Mouse (Mus musculus): ENCODE measurements around the gene Bzw1. TPM values are rescaled to one million over a fixed set of nuclear protein-coding genes. Genes with fewer than 3 reads are reported as not detected.
A peak's percentile ranks its signal among the peaks of the same experiment; 100 is the strongest.
"Not testable (repeated sequence)": the region's sequence is repeated elsewhere in the genome, so short reads cannot be mapped to it uniquely, and the experiment has no call there.

Gene Bzw1
- 10 to 100 TPM; 62.7 to 75.9 TPM for total RNA-seq (2021)

DNA sequence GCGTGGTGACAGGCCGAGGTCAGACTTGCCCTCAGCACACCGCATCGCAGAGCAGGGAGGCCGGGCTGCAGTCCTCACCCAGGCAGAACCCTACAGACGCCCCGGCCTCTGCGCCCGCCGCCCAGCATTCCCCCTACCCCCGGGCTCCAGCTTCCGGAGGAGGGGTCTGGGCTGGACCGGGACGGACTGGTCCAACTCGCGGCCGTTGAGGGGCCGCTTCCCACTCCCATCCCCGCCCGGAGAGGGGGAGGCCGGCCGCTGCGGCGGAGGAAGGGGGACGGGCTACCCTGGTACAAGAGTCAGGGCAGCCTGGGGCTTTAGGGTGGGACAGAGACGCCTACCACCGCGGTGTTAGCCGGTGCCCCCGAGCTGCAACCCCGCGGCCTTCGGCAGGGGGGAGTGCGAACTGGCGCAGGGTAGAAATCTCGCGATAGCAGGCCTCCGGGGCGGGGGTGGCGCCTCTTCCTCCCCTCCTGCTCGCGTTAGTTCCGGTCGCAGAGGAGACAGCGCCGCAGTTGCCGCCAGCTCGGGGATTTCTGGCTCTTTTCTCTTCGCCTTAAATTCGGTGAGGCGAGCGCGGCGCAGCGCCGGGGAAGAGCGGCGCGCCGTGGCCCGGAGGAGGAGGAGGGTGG, at the start of gene Bzw1:
Gene Bzw1, plus strand, starts transcription at position 247 of the 632 bp plus-strand sequence.
- intact Hi-C loops (cut with DNase I), result no loop called here
- peak; percentile 90 for DNase-seq (ENCODE audit: low spot score)

DNA sequence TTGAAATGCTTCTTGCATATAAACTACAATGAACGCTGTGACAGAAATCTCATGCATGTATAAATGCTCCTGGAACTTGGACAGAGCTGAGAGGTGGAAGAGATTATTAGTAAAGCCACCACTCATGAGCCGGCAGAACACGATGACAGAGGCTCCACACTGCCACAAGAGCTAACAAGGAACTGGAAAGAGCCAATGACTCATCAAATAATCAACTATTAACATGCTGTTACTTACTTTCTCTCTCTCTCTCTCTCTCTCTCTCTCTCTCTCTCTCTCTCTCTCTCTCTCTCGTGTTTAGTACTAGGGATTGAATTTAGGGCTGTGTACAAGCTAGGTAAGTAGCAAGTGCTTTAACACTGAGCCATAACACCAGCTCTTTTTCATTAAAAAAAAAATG, 48.8 kb upstream of the Bzw1 start:
- intact Hi-C loops (cut with DNase I), result no loop called here
- no peak for DNase-seq (ENCODE audit: low spot score)

DNA sequence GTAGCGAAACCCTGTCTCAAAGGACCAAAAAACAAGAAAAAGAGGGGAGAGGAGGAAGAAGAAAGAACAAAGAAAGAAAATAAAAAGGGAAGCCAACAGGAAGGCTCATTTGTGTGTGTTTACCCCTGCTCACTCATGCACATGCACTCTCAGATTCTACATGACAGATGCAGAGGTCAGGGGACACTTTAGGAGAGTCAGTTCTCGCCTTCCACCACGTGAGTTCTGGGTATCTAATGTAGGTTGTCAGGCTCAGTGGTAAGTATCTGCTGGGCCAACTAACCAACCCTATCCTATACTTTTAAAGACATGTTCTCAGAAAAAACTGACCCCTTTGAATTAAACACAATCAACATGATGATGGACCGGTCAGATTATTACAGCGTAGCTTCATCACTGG, 48.1 kb upstream of the Bzw1 start:
- intact Hi-C loops (cut with DNase I), result no loop called here
- no peak for DNase-seq (ENCODE audit: low spot score)

DNA sequence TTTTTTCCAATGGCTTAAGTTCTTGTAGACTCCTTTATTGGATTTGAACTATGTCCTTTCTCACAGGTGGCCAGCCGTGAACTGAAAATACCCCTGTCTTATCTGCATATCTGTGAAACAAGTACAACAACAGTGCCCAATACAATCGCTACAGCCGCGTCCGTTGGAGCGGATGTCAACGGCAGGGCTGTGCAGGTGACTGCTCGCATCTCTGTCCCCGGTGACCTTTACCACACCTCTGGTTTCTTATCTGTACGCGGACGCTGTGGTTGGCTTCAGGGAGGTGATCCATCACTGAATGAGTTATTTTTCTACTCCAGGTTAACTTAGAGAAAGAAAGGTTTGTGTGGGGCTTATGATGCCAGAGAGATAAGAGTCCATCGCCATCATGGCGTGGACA, 46.5 kb upstream of the Bzw1 start:
- no peak for DNase-seq (ENCODE audit: low spot score)
- intact Hi-C loops (cut with DNase I), result no loop called here

DNA sequence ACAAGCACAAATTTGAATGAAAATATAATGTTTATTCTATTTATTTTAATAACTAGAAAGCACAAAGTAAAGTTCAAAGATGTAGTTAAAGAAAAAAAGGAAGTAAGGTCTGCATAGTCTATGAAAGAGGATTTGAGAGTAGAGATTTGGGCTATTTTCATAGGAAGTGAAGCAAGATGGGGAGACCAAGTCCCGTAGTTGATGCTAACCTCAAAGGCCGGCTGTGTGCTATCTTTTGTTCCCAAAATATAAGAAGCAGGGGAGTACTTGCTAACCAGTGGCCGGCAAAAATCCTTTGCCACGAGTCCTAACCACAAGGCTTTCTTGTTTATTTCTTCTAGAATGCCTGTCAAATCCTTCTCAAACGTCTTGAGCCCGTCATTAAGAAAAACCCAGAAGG, 44.0 kb upstream of the Bzw1 start:
- intact Hi-C loops (cut with DNase I), result no loop called here
- no peak for DNase-seq (ENCODE audit: low spot score)

DNA sequence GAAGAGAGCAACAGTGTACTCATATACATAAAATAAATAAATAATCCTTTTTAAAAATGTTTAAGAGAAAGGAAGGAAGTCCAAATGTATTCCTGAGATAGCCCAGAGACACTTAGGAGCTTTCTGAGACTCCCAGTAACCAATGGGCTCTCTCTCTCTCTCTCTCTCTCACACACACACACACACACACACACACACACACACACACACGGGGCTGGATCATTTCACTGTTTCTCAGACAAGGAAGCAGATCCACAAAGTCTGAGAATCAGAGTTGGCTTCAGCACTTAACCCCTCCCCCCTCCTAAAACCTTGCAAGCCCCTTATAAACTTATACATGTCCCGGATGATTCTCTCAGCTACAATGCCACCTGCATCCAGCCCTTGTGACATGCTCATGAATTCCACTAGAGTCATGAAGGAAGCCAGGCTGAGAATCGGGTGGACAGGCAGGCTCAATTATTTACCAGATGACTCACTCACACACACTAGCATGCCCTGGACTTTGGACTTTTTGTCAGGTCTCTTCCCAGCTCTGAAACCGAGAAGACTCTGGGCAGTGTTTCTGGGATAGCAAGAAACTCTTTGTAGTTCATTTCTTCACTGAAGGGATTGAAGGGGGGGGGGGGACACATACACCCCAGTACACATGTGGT, 39.3 kb upstream of the Bzw1 start:
- no peak for DNase-seq (ENCODE audit: low spot score)
- intact Hi-C loops (cut with DNase I), result no loop called here

DNA sequence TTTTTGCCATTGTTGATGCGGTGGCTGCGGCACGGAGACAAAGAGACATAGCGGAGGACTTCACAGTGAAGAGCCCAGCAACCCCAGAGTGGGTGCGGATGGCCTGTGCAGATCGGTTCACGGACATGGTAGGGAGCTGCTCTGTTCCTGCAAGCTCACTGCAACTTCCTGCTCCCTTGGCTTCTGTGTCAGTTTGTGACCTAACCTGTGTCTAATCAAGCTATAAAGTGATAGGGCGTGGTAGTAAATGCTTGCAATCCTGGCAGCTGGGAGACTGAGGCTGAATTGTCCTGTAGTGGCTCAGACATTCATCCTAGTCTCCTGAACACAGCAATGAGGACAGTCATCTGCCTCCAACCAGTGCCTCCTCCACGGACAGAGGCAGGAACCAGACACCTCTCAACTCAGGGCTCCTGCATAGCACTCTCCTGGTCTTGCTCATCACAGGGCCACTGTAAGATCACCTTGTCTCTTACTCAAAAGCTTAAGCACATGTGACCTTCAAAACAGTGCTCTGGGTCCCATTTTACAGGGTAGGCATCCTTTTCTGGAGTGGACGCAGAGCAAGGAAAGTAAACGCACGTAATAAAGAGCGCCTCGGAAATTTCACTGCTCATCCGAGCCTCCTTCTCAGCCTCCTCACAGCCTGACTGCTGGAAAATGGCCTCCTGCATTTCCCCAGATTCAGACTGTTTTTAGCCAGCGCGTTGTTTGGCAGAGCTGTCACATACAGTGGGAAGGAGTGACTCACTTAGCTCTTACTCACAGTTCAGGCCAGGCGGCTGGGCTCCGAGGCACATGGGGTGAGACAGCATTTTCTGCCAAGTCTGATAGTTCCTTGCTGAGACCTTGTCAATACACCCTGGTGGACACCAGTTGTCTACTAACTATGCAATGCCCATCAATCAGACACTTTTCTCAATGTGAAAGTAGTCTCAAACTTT, 33.5 kb upstream of the Bzw1 start:
- intact Hi-C loops (cut with DNase I), result no loop called here
- DNase-seq (ENCODE audit: low spot score), result peak; percentile 62

DNA sequence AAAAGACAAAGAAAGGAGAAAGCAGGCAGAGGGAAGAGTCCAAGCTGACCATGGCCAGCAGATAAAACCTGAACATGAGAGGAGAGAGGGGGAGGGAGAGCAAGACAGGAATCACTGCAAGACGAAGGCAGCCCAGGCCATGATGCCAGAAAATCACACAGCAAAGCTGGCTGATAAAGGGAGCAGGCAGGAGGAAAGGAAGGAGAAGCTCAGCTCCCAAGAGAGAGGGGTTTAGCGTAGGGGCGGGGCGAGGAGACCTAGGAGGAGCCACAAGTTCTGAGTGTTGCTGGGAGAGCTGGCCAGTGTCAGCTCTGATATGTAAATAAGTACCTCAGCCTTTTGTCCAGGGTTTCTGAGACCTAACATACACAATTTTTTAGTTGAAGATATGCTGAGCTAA, 30.4 kb upstream of the Bzw1 start:
- no peak for DNase-seq (ENCODE audit: low spot score)
- intact Hi-C loops (cut with DNase I), result no loop called here

DNA sequence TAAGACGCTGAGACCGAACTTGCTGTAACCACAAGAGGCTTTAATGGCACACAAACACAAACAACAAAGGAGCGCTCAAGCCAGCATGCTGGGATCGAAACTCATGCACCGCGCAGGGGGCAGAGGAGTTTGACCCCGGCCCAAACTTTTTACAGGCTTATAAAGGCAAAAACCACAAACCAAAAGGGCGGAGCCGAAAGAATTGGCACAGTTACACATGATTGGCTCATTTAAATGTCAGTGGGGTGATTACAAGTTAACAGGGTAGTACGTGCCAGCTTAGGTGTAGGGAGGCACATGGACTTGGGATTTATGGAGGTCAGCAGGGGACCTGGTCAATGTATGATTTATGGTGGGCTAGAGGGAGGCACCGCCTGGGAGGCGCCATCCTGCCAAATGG, 28.1 kb upstream of the Bzw1 start:
- intact Hi-C loops (cut with DNase I), result no loop called here

DNA sequence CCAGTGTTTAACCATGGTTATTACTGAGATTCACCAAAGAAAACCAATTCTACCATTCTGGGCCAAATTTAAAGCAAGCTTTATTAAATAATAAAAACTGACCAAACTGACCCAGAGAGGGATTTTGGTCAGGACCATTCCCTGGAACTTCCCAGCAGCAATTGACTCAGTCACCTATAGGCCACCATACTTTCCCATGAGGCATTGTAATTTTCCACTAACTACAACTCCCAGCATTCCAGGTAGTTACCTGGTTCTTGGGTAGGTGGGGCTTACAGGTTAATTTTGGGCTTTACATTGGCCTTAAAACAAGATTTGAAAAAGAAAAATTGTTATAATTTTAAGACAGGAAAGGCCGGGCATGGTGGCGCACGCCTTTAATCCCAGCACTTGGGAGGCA, 26.9 kb upstream of the Bzw1 start:
- DNase-seq (ENCODE audit: low spot score), result no peak
- intact Hi-C loops (cut with DNase I), result no loop called here

More for the DNA sequence above, 28.1 kb upstream of the Bzw1 start:
- no peak for DNase-seq (ENCODE audit: low spot score)

DNA sequence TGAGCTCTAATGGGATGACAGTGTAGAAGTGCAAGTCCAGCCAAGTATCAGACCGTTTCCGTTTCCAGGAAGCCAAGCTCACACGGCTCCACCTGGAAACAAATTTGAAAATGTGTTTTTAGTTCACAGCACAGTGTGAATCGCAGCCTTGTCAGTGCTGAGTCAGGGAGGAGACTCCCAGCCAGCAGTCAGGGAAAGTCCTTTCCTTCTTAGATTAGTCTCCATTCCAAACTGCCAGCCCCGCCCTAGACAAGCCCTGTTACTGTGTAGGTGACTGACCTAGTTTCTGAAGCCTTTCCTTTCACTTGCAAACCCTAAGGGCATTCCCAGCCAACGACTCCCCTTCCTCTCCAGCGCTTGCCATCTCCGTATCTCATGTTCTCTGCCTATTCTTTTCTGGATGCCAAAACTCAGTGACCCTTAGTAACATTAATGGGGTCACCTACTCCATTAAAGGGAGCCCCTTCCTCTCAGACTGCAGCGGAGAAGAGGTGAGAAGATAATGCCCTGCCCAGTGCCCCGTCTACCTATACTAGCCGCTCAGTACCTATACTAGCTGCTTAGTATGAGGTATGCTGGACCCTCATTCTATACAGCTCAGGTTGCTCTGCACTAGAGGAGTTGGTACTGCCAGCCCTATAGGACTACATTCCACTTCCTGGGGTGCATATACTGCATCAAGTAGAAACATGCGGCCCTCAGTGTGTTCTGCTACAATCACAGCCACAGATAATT, 25.8 kb upstream of the Bzw1 start:
- DNase-seq (ENCODE audit: low spot score), result no peak
- intact Hi-C loops (cut with DNase I), result no loop called here

DNA sequence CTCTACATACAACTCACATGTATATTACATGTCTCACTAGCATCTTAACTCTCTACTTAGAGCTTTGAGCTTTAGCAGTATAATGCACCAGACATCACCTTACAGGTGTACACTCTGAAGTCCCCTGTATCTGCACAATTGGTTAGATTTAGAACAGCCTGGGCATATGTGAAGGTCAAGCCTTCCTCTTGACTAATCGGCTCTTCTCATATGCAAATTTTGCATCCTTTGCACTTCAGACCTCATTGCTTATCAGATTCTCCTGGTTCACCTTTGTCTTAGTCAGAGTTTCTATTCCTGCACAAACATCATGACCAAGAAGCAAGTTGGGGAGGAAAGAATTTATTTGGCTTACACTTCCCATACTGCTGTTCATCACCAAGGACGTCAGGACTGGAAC, 23.0 kb upstream of the Bzw1 start:
- no peak for DNase-seq (ENCODE audit: low spot score)
- intact Hi-C loops (cut with DNase I), result no loop called here

DNA sequence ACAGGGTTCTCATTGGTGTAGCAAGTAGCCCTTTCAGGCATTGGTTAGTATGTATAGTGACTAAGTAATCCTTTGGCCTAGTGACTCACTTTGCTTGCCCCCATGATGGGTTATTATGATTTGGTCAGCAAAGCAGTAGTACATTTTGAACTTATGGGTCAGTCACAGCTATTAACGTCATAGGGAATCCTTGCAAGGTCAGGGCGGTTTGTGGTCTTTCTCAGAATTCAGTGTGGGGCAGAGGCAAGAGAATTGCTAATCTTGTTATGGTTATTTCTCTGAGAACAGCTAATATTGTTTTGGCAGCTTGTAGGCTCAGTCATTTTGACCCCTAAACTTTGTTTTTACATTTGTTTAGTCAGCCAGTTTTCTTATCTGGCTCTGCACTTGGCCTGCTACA, 18.4 kb upstream of the Bzw1 start:
- intact Hi-C loops (cut with DNase I); DNase-seq (ENCODE audit: low spot score): not testable (repeated sequence)

DNA sequence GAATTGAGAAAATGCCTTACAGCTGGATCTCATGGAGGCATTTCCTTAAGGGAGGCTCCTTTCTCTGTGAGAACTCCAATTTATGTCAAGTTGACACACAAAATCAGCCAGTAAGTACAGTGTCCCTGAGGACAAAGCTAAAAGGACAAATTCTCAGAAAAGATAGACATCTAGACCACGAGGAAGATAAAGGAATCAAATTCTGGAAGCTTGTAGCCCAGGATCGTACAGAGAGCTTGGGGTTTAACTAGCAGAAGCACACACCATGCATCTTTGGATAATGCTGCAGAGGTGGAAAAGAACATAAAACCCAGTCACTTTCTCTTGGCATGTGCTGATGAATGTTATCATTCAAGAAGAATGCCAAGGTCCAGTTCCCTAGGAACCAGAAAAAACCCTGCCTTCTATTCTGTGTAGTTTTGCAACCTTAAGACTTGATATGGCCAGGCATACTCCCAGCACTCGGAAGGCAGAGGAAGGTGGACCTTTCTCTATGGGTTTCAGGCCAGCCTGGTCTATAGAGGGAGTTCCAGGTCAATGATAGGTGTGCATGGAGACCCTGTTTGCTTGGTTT, 17.0 kb upstream of the Bzw1 start:
- intact Hi-C loops (cut with DNase I), result no loop called here
- DNase-seq (ENCODE audit: low spot score), result no peak

DNA sequence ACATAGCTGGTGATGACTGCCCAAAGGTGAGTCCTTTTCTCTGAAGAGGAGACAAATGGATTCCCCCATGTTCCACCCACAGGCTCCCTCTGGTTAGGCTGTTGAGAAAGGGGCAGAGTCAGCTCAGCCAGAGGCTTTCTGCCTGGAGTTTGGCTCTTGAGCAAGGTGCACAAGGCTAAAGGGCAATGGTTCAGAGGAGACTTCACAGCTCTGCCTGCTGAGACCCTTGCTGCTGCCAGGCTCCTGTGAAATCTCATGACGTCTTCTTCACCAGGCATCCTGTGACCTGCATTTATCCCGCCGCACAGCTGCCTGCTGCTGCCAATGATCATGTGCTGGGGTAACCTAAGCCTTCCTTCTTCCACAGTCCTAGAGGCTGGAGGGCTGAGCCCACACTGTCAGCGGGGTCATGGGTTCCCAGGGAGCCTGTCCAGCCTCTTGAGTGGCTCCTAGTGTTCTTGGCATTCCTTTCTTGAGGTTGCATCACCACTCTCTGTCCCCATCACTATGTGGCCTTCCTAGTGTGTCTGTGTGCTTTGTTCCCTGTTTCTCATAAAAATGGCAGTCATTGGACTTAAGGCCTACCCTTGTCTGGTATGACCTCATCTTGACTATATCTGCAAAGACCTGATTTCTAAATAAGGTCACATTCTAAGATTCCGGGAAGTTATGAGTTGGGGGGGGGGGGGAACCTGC, 10.0 kb upstream of the Bzw1 start:
- no peak for DNase-seq (ENCODE audit: low spot score)
- intact Hi-C loops (cut with DNase I), result no loop called here

DNA sequence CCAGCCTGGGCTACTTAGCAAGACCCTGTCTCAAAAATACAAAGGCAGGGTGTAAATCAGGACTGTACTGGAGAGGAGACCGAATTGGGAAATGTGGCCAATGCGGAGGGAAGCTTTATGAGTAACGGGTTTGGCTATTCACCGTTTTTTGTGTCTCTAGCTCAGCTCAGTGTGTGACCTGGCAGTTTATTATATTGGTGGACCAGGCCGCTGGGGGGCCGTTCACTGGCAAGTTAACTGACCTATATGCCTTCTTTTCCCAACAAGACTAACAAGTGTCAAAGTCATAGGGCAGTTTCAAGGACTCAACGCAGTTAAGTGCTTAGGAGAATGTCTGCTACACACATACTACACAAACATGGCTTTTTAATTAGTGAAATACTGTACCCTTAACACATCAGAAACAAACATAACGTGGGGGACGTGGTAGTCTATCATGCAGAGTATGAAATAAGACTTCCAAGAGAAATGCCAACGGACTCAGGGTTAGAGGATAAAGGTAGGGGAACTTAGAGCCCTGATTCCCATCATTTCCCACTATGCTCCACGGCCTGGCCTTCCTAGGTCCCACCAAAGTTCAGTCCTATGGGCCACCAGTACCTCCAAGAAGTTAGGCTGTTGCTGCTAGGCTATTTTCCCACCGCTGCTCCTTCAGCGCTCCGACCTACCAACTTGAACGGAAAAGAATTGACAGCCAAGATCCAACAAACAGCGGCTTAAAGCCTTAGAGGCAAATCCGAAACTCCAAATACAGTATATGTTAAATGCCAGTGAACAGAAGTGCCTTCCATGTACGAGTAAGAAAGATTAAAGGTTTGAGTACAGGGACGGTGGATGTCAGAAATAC, 1.1 kb upstream of the Bzw1 start:
- DNase-seq (ENCODE audit: low spot score), result no peak
- intact Hi-C loops (cut with DNase I), result no loop called here

DNA sequence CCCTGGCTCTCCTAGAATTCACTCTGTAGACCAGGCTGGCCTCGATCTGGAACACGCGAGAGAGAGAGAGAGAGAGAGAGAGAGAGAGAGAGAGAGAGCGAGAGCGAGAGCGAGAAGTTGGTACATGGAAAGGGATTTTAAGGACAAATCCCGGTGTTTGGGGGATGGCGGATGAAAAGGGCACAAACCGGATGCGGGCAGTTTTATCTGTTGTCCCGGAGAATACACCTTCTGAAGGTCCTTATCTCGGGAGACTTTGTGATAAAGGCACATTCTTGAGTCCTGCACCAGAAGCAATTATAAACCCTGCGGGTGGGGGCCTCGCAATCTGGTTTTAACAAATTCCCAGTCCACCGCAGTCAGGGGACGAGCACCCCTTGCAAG, 438 bp upstream of the Bzw1 start:
- intact Hi-C loops (cut with DNase I), result no loop called here
- no peak for DNase-seq (ENCODE audit: low spot score)

Measured in heart, postnatal 25 days (tissue).